Mouse (Mus musculus): Measurements from ENCODE around the gene Glis2. TPM values are rescaled to one million over a fixed set of nuclear protein-coding genes. Genes with fewer than 3 reads are reported as not detected.
A peak's percentile ranks its signal among the peaks of the same experiment; 100 is the strongest.

The Glis2 gene
- total RNA-seq, 4 experiments from 2014 or later, result 11.1 to 20.7 (median 16.6) TPM

GRCm38 (mm10) chr16:4655764-4656570 lies 61.5 kb downstream of the Glis2 start:
- no peak for DNase-seq (ENCODE audit: low spot score in 2 of 2)

- no peak for DNase-seq (ENCODE audit: low spot score in 2 of 2)
Observed at GRCm38 (mm10) chr16:4656571-4657081, 62.1 kb downstream of the Glis2 start.

DNA sequence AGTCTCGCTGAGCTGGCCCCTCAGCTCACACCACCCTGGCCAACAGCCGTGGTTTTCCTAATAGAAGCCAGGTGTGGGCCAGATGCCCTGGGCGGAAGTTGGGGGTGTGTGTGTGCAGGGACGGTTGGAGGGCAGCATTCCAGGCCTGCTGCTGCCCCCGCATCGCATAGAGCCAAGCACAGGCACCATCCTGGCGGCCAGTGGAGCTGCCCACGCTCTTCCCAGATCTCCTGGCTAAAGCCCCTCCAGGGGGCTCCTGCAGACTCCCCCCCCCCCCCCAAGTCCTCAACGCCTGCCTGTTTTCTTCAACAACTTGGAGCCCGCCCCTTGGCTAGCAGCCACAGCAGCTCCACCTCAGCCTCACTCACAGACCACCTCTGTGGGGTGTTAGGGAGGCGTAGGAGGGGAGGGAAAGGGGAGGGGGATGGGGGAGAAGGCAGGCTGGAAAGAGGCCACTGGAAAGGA lies 64.3 kb downstream of the Glis2 start:
- DNase-seq (ENCODE audit: low spot score in 2 of 2), result no peak

- no peak for DNase-seq (ENCODE audit: low spot score in 2 of 2)
Observed at GRCm38 (mm10) chr16:4659326-4659725, 64.8 kb downstream of the Glis2 start.

DNA sequence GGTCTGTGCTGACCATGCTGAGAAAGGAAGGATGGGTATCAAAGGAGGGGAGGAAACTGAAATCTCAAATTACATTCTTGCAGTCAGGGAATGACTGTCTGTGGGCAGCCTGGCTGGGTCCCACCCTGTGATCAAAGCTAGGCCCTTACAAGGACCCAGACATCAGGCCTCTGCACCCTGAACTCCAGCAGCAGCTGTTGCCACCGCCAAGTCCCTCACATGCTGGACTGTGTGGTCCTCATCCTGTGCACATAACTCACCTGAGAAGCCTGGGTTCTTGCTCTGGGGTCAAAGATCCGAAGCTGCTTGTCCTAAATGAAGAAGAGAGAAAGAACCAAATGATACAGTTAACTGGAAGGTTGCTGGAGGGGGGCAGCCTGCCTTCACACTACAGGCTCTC lies 67.1 kb downstream of the Glis2 start:
- no peak for DNase-seq (ENCODE audit: low spot score in 2 of 2)

GRCm38 (mm10) chr16:4663806-4664205 lies 69.3 kb downstream of the Glis2 start:
- no peak for DNase-seq (ENCODE audit: low spot score in 2 of 2)

GRCm38 (mm10) chr16:4665726-4666125 lies 71.2 kb downstream of the Glis2 start:
- no peak for DNase-seq (ENCODE audit: low spot score in 2 of 2)

DNA sequence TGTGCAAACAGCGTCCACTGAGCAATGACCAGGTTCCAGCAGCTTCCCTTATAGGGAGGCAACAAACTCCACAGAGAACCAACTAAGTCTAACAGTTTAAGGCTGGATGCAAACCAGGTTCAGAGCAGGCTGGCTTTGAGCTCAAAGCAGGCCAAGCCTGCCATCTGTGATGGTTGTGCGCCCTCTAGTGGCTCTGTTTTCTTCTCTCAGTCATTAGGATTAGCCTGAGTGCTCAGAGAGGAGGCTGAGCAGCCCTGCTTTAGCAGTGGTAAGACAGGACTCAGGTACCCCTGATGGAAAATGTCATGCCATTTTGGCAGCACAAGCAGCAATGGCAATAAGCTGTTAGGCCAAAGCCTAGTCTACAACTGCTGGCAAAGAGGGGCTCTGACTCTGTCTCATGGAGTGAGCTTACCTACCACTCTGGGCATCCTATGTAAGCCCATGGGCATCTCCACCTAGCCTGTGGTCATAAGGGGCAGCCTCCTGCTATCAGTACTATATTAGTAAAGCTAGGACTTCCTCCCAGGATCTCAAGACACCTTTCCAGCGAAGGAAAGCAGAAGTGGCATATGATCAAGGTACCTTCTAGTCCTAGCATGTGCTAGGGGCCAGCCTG lies 72.8 kb downstream of the Glis2 start:
- DNase-seq (ENCODE audit: low spot score in 2 of 2), result peak; percentile 59 to 62

DNA sequence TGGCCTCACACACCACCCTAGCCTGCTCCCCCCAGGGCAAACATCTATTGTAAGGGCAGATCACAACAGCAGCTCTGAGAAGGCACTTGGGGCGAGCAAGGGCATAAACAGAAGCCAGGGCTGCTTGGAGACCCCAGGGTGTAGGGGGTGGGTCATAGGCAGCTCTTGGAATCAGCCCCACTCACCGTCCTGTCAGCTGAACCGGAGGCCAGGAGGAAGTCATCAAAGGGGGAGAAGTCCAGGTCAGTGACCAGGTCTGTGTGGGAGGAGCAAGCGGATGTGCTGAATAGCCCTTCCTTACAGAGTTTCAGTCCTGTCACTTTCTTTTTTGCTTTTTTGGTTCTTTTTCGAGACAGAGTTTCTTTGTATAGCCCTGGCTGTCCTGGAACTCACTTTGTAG lies 75.8 kb downstream of the Glis2 start:
- DNase-seq (ENCODE audit: low spot score in 2 of 2), result no peak

GRCm38 (mm10) chr16:4674091-4674490 lies 79.6 kb downstream of the Glis2 start:
- no peak for DNase-seq (ENCODE audit: low spot score in 2 of 2)

Other genes starting within 250 kb of the Glis2 start
- gene Adcy9, start 174.2 kb upstream of the Glis2 start, total RNA-seq (2022), result 10 to 100 TPM; 65.7 to 71.7 (median 69.8) TPM
- 1 to 10 TPM; 3.6 to 7.4 (median 5.1) TPM for gene Srl, start 52.9 kb upstream of the Glis2 start, total RNA-seq (2022)
- 1 to 10 TPM; 5.5 to 8.1 (median 6.9) TPM for gene Tfap4, start 34.9 kb upstream of the Glis2 start, total RNA-seq (2022)
- gene Pam16, start 30.3 kb downstream of the Glis2 start, total RNA-seq (2022), result 10 to 100 TPM; 79.9 to 99.6 (median 92.2) TPM
- 10 to 100 TPM in 2 of 4 experiments, 1 to 10 TPM in 2; 8.5 to 10.4 (median 9.9) TPM for gene Vasn, start 45.2 kb downstream of the Glis2 start, total RNA-seq (2022)
- gene Dnaja3, start 45.3 kb downstream of the Glis2 start, total RNA-seq (2022), result 10 to 100 TPM; 63.0 to 66.1 (median 65.1) TPM
- 10 to 100 TPM; 88.7 to 98.8 (median 95.6) TPM for gene Coro7, start 85.1 kb downstream of the Glis2 start, total RNA-seq (2022)
- gene Nmral1, start 124.6 kb downstream of the Glis2 start, total RNA-seq (2022), result 10 to 100 TPM; 15.8 to 18.9 (median 17.4) TPM
- gene Hmox2, start 131.6 kb downstream of the Glis2 start, total RNA-seq (2022), result 10 to 100 TPM; 91.8 to 98.0 (median 93.1) TPM
- gene Cdip1, start 195.6 kb downstream of the Glis2 start, total RNA-seq (2022), result 100 to 1,000 TPM; 195 to 206 (median 203) TPM
- gene 4930562C15Rik, start 240.7 kb downstream of the Glis2 start, total RNA-seq (2022), result not detected

Measured in left cerebral cortex, adult 8-10 months (tissue).